Mouse (Mus musculus): ENCODE results near the gene Trim47. TPM values are rescaled to one million over a fixed set of nuclear protein-coding genes. Genes with fewer than 3 reads are reported as not detected.
"Not testable (repeated sequence)": the region's sequence is repeated elsewhere in the genome, so short reads cannot be mapped to it uniquely, and the experiment has no call there.

Gene Trim47
- polyA plus RNA-seq, 1 experiment from 2014 or later: 4.0 TPM

DNA sequence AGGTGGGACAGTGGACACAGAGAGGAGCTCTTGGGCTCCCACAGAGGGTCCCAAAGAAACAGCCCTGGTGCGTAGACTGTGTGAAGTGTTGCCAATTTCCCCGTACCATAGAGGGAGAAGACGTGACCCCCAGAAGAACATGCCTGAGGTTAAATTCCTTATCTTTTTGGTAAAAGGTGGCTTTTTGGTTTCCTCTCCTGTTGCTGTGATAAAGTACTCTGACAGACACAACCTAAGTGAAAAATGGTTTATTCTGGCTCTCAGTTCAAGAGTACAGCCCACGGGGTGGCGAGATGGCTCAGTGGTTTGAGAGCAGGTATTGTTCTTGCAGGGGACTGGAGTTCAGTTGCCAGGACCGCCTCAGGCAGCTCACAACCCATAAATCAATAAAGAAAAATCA lies 27.5 kb downstream of the Trim47 start:
- Histone ChIP-seq H3K4me3 (ENCODE audit: low read depth, low read length) (no peak overlapping the region), H3K27ac (ENCODE audit: low read depth, low read length) (no peak overlapping the region), H3K27me3 (replicated peaks; ENCODE audit: control insufficient read depth, insufficient read depth, low read length) (no peaks in the 10 kb centered on the region), H3K36me3 (ENCODE audit: control insufficient read depth, insufficient read depth, low read length) (no peaks in the 10 kb centered on the region), H3K9me3 (replicated peaks; ENCODE audit: control insufficient read depth, low read length) (0 out of 2 replicates have a peak, but pooled peaks cover 4% of the 10 kb centered on the region), H3K9ac (ENCODE audit: low read length) (no peak overlapping the region), H3K4me2 (ENCODE audit: low read length) (no peak overlapping the region), H3K4me1 (ENCODE audit: control insufficient read depth, insufficient read depth, low read length) (peaks cover 8% of the 10 kb centered on the region; the same call in 1 of the 2 replicates)
- no peak for ATAC-seq
- DNase-seq (ENCODE audit: low spot score): no peak
- 86% methylated on average over 6 of the region's 6 CpGs for WGBS

DNA sequence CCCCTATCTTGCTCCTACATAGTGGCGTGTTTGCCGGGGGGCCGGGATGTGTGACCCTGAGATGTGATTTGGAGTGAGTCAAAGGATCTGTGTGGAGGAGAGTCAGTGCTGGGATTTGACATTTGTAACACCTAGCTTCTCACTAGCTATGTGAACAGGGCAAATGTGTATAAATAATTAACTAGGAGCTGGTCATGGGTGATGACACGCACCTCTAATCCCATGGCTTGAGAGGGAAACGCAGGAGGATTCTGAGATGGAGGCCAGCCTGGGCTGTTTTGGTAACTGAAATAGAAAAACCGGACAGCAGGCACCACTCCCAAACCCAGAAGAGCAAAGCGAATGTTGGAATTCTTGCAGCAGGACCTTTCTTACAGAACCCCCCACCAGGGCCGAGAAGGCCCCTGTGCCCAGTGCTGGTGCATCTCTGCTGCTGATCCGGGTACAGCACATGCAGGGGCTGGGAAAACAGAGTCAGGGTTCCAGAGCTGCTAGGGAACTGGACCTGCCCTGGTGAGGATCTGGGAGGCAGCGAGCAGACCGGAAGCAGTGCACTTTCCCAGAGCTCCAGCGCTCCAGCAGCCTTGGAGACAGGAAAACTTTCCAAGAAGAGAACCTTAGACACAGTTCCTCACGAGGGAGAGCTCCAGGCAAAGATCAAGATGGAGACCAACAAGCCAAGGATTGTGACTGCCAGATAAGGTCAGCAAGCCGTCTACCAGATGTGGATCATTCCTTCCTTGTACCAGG lies 28.1 kb downstream of the Trim47 start:
- DNase-seq (ENCODE audit: low spot score): no peak
- 83% methylated on average over 14 of the region's 14 CpGs for WGBS
- no peak overlapping the region for H3K27ac ChIP-seq (ENCODE audit: low read depth, low read length)

DNA sequence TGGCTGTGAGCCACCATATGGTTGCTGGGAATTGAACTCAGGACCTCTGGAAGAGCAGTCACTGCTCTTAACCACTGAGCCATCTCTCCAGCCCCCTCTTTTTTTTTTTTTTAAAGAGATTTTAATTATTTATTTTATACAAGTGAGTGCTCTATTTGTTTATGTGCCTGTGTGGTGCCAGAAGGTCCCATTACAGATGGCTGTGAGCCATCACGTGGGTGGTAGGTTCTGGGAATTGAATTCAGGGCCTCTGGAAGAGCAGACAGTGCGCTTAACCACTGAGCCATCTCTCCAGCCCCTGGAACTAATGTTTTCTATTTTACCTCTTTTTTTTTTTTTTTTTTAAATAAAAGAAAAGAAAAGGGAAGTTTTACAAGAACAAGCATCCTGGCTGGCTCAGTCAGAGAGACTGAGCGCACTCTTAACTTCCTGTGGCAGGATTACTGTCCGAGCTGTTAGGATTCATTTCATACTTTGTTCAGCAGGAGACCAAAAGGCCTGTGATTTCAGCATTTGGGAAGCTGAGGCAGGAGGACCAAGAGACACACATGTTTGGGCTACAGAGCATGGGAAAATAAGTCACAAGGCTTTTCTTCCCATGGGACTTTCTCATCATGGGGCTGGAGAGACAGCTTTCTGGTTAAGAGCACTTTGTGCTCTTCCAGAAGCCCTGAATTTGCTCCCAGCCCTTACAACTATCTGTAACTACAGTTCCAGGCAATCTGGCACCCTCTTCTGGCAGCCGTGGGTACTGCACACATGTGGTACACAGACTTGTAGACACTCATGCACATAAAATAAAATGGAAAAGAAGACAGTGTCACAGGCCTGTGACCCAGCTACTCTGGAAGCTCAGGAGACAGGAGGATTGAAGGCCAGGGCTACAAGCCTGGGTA lies 30.5 kb downstream of the Trim47 start:
- Histone ChIP-seq H3K9ac (ENCODE audit: low read length) (no peak overlapping the region), H3K9me3 (replicated peaks; ENCODE audit: control insufficient read depth, low read length) (0 out of 2 replicates have a peak, but pooled peaks cover 4% of the 10 kb centered on the region), H3K4me1 (ENCODE audit: control insufficient read depth, insufficient read depth, low read length) (no peaks in the 10 kb centered on the region), H3K36me3 (ENCODE audit: control insufficient read depth, insufficient read depth, low read length) (no peaks in the 10 kb centered on the region), H3K4me2 (ENCODE audit: low read length) (no peak overlapping the region), H3K27ac (ENCODE audit: low read depth, low read length) (no peak overlapping the region), H3K27me3 (replicated peaks; ENCODE audit: control insufficient read depth, insufficient read depth, low read length) (no peaks in the 10 kb centered on the region), H3K4me3 (ENCODE audit: low read depth, low read length) (no peak overlapping the region)
- 93% methylated on average over 5 of the region's 5 CpGs for WGBS
- ATAC-seq (no peak), DNase-seq (ENCODE audit: low spot score) (no peak)

More for the DNA sequence above, 28.1 kb downstream of the Trim47 start:
- no peak for ATAC-seq
- H3K9ac ChIP-seq (ENCODE audit: low read length): no peak overlapping the region
- H3K4me1 ChIP-seq (ENCODE audit: control insufficient read depth, insufficient read depth, low read length): peaks cover 4% of the 10 kb centered on the region; the same call in 1 of the 2 replicates
- 0 out of 2 replicates have a peak, but pooled peaks cover 4% of the 10 kb centered on the region for H3K9me3 ChIP-seq (replicated peaks; ENCODE audit: control insufficient read depth, low read length)
- H3K27me3 ChIP-seq (replicated peaks; ENCODE audit: control insufficient read depth, insufficient read depth, low read length): no peaks in the 10 kb centered on the region
- no peaks in the 10 kb centered on the region for H3K36me3 ChIP-seq (ENCODE audit: control insufficient read depth, insufficient read depth, low read length)
- no peak overlapping the region for H3K4me3 ChIP-seq (ENCODE audit: low read depth, low read length)
- no peak overlapping the region for H3K4me2 ChIP-seq (ENCODE audit: low read length)

DNA sequence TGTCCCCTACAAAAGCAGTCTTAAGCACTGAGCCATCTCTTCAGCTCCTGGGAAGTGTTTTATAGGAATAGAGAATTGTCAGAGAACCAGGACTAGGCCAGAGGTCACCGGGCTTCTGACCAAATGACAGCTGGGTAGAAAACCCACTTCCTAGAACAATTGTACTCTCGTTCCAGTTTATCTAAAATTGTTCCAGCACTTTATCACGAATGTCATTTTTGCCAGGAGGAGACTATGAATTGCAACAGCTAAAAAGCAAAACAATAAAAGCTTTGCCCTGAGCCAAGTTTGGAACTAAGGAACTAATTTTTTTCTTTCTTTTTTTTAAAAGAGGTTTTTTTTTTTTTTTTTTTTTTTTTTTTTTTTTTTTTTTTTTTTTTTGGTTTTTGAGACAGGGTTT lies 31.4 kb downstream of the Trim47 start:
- H3K4me1 ChIP-seq (ENCODE audit: control insufficient read depth, insufficient read depth, low read length): no peaks in the 10 kb centered on the region
- H3K9ac ChIP-seq (ENCODE audit: low read length): no peak overlapping the region
- H3K4me2 ChIP-seq (ENCODE audit: low read length): no peak overlapping the region
- DNase-seq (ENCODE audit: low spot score) (no peak), ATAC-seq (no peak)
- H3K27me3 ChIP-seq (replicated peaks; ENCODE audit: control insufficient read depth, insufficient read depth, low read length): no peaks in the 10 kb centered on the region
- no peaks in the 10 kb centered on the region for H3K36me3 ChIP-seq (ENCODE audit: control insufficient read depth, insufficient read depth, low read length)
- no peak overlapping the region for H3K4me3 ChIP-seq (ENCODE audit: low read depth, low read length)
- 84% methylated on average over 3 of the region's 3 CpGs for WGBS
- H3K27ac ChIP-seq (ENCODE audit: low read depth, low read length): no peak overlapping the region
- H3K9me3 ChIP-seq (replicated peaks; ENCODE audit: control insufficient read depth, low read length): 0 out of 2 replicates have a peak, but pooled peaks cover 4% of the 10 kb centered on the region

DNA sequence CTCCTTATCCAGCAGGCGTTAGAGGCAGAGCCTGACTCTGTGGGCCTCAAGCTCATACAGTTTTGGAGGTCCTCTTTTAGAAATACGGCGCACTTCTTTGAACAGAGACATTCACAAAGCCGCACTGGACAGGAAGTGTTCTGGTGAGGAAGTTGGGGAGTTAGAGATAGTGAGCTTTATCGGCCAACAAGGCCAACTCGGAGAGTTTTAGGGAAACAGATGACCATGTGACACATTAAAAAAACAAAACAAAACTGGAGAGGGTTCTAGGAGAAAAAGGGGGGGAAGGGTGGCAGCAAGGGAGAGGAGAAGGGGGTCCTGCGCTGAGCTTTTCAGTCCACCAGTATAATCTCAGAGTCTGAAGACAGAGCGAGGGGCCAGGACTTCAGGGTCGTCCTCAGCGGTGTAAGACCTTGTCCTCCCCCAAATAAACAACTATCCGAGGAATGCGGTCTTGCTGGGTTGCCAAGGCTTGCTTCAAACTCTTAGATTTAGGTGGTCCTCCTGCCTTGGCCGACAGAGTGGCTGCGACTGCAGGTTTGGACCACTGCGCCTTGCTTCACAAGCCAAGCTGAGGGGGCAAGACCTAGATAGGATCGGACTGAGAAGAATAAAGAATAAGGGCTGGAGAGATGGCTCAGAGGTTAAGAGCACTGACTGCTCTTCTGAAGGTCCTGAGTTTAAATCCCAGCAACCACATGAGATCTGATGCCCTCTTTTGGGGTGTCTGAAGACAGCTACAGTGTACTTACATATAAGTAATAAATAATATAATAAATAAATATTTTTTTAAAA lies 33.0 kb downstream of the Trim47 start:
- DNase-seq (ENCODE audit: low spot score): no peak
- Histone ChIP-seq H3K4me1 (ENCODE audit: control insufficient read depth, insufficient read depth, low read length) (no peaks in the 10 kb centered on the region), H3K4me2 (ENCODE audit: low read length) (no peak overlapping the region), H3K4me3 (ENCODE audit: low read depth, low read length) (no peak overlapping the region), H3K9me3 (replicated peaks; ENCODE audit: control insufficient read depth, low read length) (0 out of 2 replicates have a peak, but pooled peaks cover 4% of the 10 kb centered on the region), H3K36me3 (ENCODE audit: control insufficient read depth, insufficient read depth, low read length) (no peaks in the 10 kb centered on the region), H3K9ac (ENCODE audit: low read length) (no peak overlapping the region), H3K27ac (ENCODE audit: low read depth, low read length) (no peak overlapping the region), H3K27me3 (replicated peaks; ENCODE audit: control insufficient read depth, insufficient read depth, low read length) (no peaks in the 10 kb centered on the region)
- 69% methylated on average over 16 of the region's 16 CpGs for WGBS
- no peak for ATAC-seq

GRCm38 (mm10) chr11:116092959-116093358 lies 34.1 kb downstream of the Trim47 start:
- not testable (repeated sequence) for H3K4me1 ChIP-seq (ENCODE audit: control insufficient read depth, insufficient read depth, low read length); H3K4me3 ChIP-seq (ENCODE audit: low read depth, low read length); H3K36me3 ChIP-seq (ENCODE audit: control insufficient read depth, insufficient read depth, low read length); H3K27ac ChIP-seq (ENCODE audit: low read depth, low read length); DNase-seq (ENCODE audit: low spot score); ATAC-seq; H3K9me3 ChIP-seq (replicated peaks; ENCODE audit: control insufficient read depth, low read length); H3K27me3 ChIP-seq (replicated peaks; ENCODE audit: control insufficient read depth, insufficient read depth, low read length); H3K4me2 ChIP-seq (ENCODE audit: low read length); H3K9ac ChIP-seq (ENCODE audit: low read length)
- WGBS: 93% methylated on average over 6 of the region's 6 CpGs

DNA sequence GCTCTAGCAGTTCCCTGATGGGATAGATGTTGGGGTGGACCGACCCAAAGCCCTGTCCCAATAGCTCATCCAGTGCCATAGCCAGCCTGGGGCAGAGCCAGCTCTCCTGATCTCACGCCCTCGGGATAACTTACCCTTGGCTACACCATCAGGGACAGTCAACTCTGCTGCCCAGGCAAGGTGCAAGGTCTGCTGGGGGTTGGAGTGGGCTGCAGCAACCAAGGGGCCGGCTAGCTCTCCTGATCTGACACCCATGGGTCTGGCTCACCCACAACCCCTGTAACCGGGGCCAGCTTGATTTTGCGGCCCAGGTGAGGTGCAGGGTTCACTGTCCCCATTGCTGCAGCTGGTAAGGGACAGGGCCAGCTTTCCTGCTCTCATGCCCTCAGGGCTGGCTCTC lies 35.4 kb downstream of the Trim47 start:
- no peak overlapping the region for H3K9ac ChIP-seq (ENCODE audit: low read length)
- WGBS: 85% methylated on average over 6 of the region's 6 CpGs
- ATAC-seq: no peak

GRCm38 (mm10) chr11:116089545-116089944 lies 37.5 kb downstream of the Trim47 start:
- H3K4me1 ChIP-seq (ENCODE audit: control insufficient read depth, insufficient read depth, low read length): peaks cover 12% of the 10 kb centered on the region
- no peak overlapping the region for H3K4me3 ChIP-seq (ENCODE audit: low read depth, low read length)
- H3K36me3 ChIP-seq (ENCODE audit: control insufficient read depth, insufficient read depth, low read length): no peaks in the 10 kb centered on the region
- no peak overlapping the region for H3K9ac ChIP-seq (ENCODE audit: low read length)
- no peak for DNase-seq (ENCODE audit: low spot score)
- H3K27ac ChIP-seq (ENCODE audit: low read depth, low read length): no peak overlapping the region
- 92% methylated on average over 6 of the region's 6 CpGs for WGBS
- H3K4me2 ChIP-seq (ENCODE audit: low read length): no peak overlapping the region
- ATAC-seq: no peak
- H3K27me3 ChIP-seq (replicated peaks; ENCODE audit: control insufficient read depth, insufficient read depth, low read length): no peaks in the 10 kb centered on the region
- H3K9me3 ChIP-seq (replicated peaks; ENCODE audit: control insufficient read depth, low read length): no peaks in the 10 kb centered on the region

More for the DNA sequence above, 35.4 kb downstream of the Trim47 start:
- H3K4me1 ChIP-seq (ENCODE audit: control insufficient read depth, insufficient read depth, low read length): no peaks in the 10 kb centered on the region
- H3K36me3 ChIP-seq (ENCODE audit: control insufficient read depth, insufficient read depth, low read length): no peaks in the 10 kb centered on the region
- no peaks in the 10 kb centered on the region for H3K27me3 ChIP-seq (replicated peaks; ENCODE audit: control insufficient read depth, insufficient read depth, low read length)
- no peak overlapping the region for H3K27ac ChIP-seq (ENCODE audit: low read depth, low read length)
- DNase-seq (ENCODE audit: low spot score): no peak
- no peak overlapping the region for H3K4me3 ChIP-seq (ENCODE audit: low read depth, low read length)
- H3K9me3 ChIP-seq (replicated peaks; ENCODE audit: control insufficient read depth, low read length): 0 out of 2 replicates have a peak, but pooled peaks cover 2% of the 10 kb centered on the region
- H3K4me2 ChIP-seq (ENCODE audit: low read length): no peak overlapping the region
